Comparison of ENCODE assay signal across 8 mouse cellular contexts in the genomic region with DNA sequence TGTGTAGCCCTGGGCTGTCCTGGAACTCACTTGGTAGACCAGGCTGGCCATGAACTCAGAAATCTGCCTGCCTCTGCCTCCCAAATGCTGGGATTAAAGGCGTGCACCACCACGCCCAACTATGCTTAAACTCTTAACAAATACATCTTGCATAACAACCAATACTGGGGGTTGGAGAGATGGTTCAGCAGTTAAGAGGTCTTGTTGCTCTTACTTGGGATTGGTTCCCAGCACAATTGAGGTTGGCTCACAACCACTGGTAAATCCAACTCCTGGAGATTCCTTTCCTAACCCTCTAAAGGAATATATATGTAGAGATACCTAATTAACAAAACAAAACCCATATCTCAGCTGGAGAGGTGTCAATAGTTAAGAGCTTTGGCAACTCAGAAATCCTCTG. TPM values are rescaled to one million over a fixed set of nuclear protein-coding genes. Genes with fewer than 3 reads are reported as not detected.
"Had no signal": no experiment of that assay in that cellular context is flagged by ENCODE, and none has a peak within 500 bp of the region (broad histone marks: within the 10 kb centered on the region; RNA-seq: fewer than 3 reads in every experiment).

No protein-coding gene starts in this region.

- DNase-seq: lung, adult 18-20 months; lung, postnatal 10 days; lung, postnatal 4 days; right cerebral cortex, postnatal 25 days; thymus, adult 18-20 months; thymus, postnatal 14 days; thymus, postnatal 36 days had no signal

RNA-seq across cellular contexts. Expression of a gene that starts 53.6 kb away (rescaled TPM):
- total RNA-seq: neutrophil, adult 5-6 weeks had no signal
